Mouse (Mus musculus): Measurements from ENCODE around the gene Plek. TPM values are rescaled to one million over a fixed set of nuclear protein-coding genes. Genes with fewer than 3 reads are reported as not detected.

Plek gene
- polyA plus RNA-seq, 2 experiments from 2014 or later = 4.1 to 10.0 TPM

- peak; percentile 0 for ATAC-seq
Observed at GRCm38 (mm10) chr11:16950226-16950975, 101.8 kb downstream of the Plek start.

GRCm38 (mm10) chr11:16948756-16949155, 103.4 kb downstream of the Plek start:
- ATAC-seq = no peak

- no peak for ATAC-seq
Observed at GRCm38 (mm10) chr11:16943016-16943415, 109.2 kb downstream of the Plek start.

- ATAC-seq = no peak
Observed at GRCm38 (mm10) chr11:16941973-16942452, 110.2 kb downstream of the Plek start.

GRCm38 (mm10) chr11:16941103-16941793, 110.9 kb downstream of the Plek start:
- no peak for ATAC-seq

- ATAC-seq = no peak
Observed at GRCm38 (mm10) chr11:16935577-16936236, 116.5 kb downstream of the Plek start.

GRCm38 (mm10) chr11:16932159-16932558, 120.0 kb downstream of the Plek start:
- ATAC-seq = no peak

Other genes starting within 250 kb of the Plek start
- gene Fbxo48, start 101.0 kb downstream of the Plek start, polyA plus RNA-seq (2017; shearing (Covaris generic)) = 1 to 10 TPM in 1 of 2 experiments, under 1 TPM in 1; 0.79 to 1.3 TPM
- 1 to 10 TPM; 4.5 to 6.6 TPM for gene Cnrip1, start 795 bp downstream of the Plek start, polyA plus RNA-seq (2017; shearing (Covaris generic))
- 10 to 100 TPM; 23.5 TPM for gene Ppp3r1, start 106.9 kb upstream of the Plek start, polyA plus RNA-seq (2017; shearing (Covaris generic))
- 10 to 100 TPM; 21.5 to 24.0 TPM for gene Wdr92, start 129.7 kb upstream of the Plek start, polyA plus RNA-seq (2017; shearing (Covaris generic))
- gene Pno1, start 159.2 kb upstream of the Plek start, polyA plus RNA-seq (2017; shearing (Covaris generic)) = 10 to 100 TPM; 36.6 to 43.5 TPM
- 100 to 1,000 TPM in 1 of 2 experiments, 10 to 100 TPM in 1; 75.8 to 109 TPM for gene C1d, start 205.2 kb upstream of the Plek start, polyA plus RNA-seq (2017; shearing (Covaris generic))